Mouse (Mus musculus) heart, adult 2 months (tissue): ENCODE measurements around the gene Tmem131l.

ENCODE experiments used
- CTCF ChIP-seq: fragments of 200-600 bp; IDR thresholded peaks from 2 replicates; pipeline ENCODE4 v1.8.1; 2022; ENCODE audit warnings: antibody characterized with exemption, mild to moderate bottlenecking, moderate library complexity
- EP300 ChIP-seq: fragments of 200-500 bp; IDR thresholded peaks from 2 replicates; pipeline ENCODE4 v1.6.1; 2011; ENCODE audit warnings: low read depth, low read length, control low read depth; ENCODE audit not compliant: insufficient read depth

DNA sequence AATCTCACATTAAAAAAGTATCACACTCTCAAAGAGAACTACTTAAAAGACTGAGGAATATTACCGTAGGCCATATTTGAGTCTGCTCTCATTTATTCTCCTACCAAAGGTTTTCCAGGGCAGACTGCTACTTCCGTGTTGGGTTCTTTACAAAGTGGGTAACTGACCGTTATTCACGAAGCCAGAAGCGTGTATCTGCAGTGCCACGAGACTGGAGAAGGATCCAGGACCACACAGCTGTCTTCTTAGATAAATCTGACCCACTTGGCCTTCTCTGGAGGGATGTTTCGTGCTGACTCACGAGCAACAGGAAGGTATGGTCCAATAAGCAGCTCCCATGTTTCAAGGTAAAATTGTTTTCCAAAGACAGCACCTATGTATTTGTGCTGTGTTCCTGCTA lies 1.8 kb upstream of the Tmem131l start:
- TF ChIP-seq CTCF (no peak), EP300 (no peak)
